Mouse (Mus musculus) stomach, postnatal 0 days (tissue): Measurements from ENCODE around the gene Icmt. TPM values are rescaled to one million over a fixed set of nuclear protein-coding genes. Genes with fewer than 3 reads are reported as not detected.
A peak's percentile ranks its signal among the peaks of the same experiment; 100 is the strongest.

Experiments used
- ATAC-seq: fragments of 200-750 bp; cut with Nextera tagmentation; 2 replicates; pipeline ENCODE4 v1.8.0; 2017; ENCODE audit not compliant: low FRiP score, low TSS enrichment
- DNase-seq: peaks from one replicate; pipeline ENCODE4 v3.0.0-alpha.2; 2016; ENCODE audit warnings: low spot score
- H3K27ac ChIP-seq: fragments of 300-500 bp; sonication (generic); replicated peaks from 2 replicates; pipeline ENCODE4 v1.5.1; 2014; ENCODE audit warnings: mild to moderate bottlenecking, control low read depth
- H3K27me3 ChIP-seq: fragments of 300-500 bp; sonication (generic); 2 replicates; pipeline ENCODE4 v1.6.1; 2014; ENCODE audit warnings: low read length; ENCODE audit not compliant: control insufficient read depth, insufficient read depth
- H3K36me3 ChIP-seq: fragments of 300-500 bp; sonication (generic); 2 replicates; pipeline ENCODE4 v1.6.1; 2014; ENCODE audit warnings: low read length, mixed read lengths; ENCODE audit not compliant: control insufficient read depth, insufficient read depth
- H3K4me1 ChIP-seq: fragments of 300-500 bp; sonication (generic); replicated peaks from 2 replicates; pipeline ENCODE4 v1.6.1; 2014; ENCODE audit warnings: antibody characterized with exemption; ENCODE audit not compliant: control insufficient read depth, insufficient read depth
- H3K4me2 ChIP-seq: fragments of 300-500 bp; sonication (generic); replicated peaks from 2 replicates; pipeline ENCODE4 v1.6.1; 2014; ENCODE audit warnings: low read depth, mild to moderate bottlenecking, control low read depth, moderate library complexity
- H3K4me3 ChIP-seq: fragments of 300-500 bp; sonication (generic); 2 replicates; pipeline ENCODE4 v1.5.1; 2014; ENCODE audit warnings: low read depth, low read length, control low read depth
- H3K9ac ChIP-seq: fragments of 300-500 bp; sonication (generic); 2 replicates; pipeline ENCODE4 v1.6.1; 2014; ENCODE audit warnings: mild to moderate bottlenecking, low read length, control low read depth, mixed read lengths
- H3K9me3 ChIP-seq: fragments of 300-500 bp; sonication (generic); 2 replicates; pipeline ENCODE4 v1.6.1; 2016; ENCODE audit warnings: low read length; ENCODE audit not compliant: control insufficient read depth
- CTCF ChIP-seq: IDR thresholded peaks from 2 replicates; pipeline ENCODE4 v1.5.1; 2016; ENCODE audit warnings: antibody characterized with exemption, low read depth, mild to moderate bottlenecking, moderate library complexity
- EP300 ChIP-seq: optimal IDR thresholded peaks from 2 replicates; pipeline ENCODE3; 2016; ENCODE audit warnings: antibody characterized with exemption
- WGBS: fragments of 180-500 bp; shearing (Covaris S2); extraction: QIAGEN DNeasy Blood & Tissue Kit; methylation state at CpG from one replicate; pipeline ENCODE4 v1.1.7; 2014; 5-methylcytosine and 5-hydroxymethylcytosine counted together
- polyA plus RNA-seq: library from polyadenylated mRNA; unstranded; fragments of >200 nt; fragmentation: Nextera tagmentation; extraction: Ambion mirVana; gene quantifications from 2 replicates; pipeline ENCODE4 v1.2.1, GENCODE M21; 2015

Gene Icmt
- polyA plus RNA-seq, 1 experiment from 2014 or later: 10.2 TPM

DNA sequence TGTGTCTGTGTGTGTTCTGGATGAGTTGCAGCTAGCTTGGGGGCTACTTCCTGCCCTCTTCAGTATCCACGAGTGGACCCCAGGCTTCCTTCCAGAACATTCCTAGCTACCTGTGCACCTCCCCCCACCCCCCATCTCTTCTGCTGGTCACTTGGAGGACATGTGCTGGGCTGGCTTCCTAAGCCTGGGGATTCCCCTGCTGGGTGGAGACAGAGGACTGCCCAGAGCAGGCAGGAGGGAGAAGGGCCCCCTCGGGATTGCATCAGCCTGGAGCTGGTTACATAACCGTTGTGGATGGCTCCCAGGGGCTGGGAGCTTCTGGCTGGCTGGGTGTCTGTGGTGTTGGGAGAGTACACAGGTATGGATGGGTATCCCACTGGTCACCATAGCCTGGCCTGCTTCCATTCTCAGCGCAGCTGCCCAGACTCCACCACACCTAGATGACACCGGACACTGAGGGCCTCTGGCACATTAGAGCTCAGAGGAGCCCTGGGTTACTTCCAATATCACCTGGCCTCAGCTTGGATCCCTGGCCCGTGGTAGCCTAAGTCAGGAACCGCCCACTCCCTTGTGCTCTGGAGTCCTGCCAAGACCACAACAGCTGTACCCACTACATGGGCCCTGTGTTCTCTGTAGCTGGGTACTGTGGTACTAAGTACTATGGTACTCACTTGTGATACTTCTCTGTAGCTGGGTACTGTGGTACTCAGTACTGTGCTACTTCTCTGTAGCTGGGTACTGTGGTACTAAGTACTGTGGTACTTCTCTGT is 48.3 kb downstream of the Icmt start:
- ATAC-seq: peak; percentile 45; the same call in 1 of the 2 replicates

DNA sequence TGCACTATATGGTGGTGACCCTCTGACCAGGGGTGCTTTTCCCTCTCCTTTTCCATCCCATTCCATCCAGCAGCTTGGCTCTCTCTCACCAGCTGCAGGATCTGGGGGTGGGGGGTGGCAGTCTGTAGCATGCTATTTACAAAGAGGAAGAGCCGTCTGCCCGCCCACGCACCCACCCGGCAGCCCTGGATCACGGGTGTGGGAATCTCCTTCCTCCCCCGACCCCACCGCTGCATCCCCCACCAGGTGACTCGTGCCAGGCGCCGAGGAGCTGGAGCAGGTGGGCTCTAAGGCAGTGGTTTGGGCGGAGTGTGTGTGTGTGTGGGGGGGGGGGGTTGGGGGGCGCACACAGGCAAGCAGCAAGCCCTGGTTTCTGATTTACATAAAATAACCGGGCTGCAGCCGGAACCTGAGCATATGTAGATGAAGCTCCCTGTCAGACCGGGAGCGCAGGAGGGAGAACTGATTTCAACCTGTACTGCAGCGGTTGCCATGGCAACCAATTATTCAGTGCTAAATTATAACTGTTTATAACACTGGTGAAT is 52.9 kb downstream of the Icmt start:
- no peak for DNase-seq
- no peak overlapping the region for H3K4me2 ChIP-seq
- no peaks in the 10 kb centered on the region for H3K27me3 ChIP-seq
- H3K9ac ChIP-seq: no peak overlapping the region
- H3K36me3 ChIP-seq: no peaks in the 10 kb centered on the region
- no peak overlapping the region for H3K4me3 ChIP-seq
- 5% methylated on average over 17 of the region's 17 CpGs for WGBS
- no peak for TF ChIP-seq CTCF
- TF ChIP-seq EP300: no peak
- H3K9me3 ChIP-seq: no peaks in the 10 kb centered on the region
- no peaks in the 10 kb centered on the region for H3K4me1 ChIP-seq
- H3K27ac ChIP-seq: no peak overlapping the region
- ATAC-seq: no peak

More for the DNA sequence above, 48.3 kb downstream of the Icmt start:
- no peaks in the 10 kb centered on the region for H3K4me1 ChIP-seq
- TF ChIP-seq CTCF (no peak), EP300 (no peak)
- no peaks in the 10 kb centered on the region for H3K27me3 ChIP-seq
- no peaks in the 10 kb centered on the region for H3K36me3 ChIP-seq
- no peak overlapping the region for H3K27ac ChIP-seq
- H3K9me3 ChIP-seq: no peaks in the 10 kb centered on the region
- peak; percentile 35 for DNase-seq
- WGBS: 41% methylated on average over 7 of the region's 7 CpGs
- H3K9ac ChIP-seq: no peak overlapping the region
- H3K4me2 ChIP-seq: no peak overlapping the region
- no peak overlapping the region for H3K4me3 ChIP-seq

DNA sequence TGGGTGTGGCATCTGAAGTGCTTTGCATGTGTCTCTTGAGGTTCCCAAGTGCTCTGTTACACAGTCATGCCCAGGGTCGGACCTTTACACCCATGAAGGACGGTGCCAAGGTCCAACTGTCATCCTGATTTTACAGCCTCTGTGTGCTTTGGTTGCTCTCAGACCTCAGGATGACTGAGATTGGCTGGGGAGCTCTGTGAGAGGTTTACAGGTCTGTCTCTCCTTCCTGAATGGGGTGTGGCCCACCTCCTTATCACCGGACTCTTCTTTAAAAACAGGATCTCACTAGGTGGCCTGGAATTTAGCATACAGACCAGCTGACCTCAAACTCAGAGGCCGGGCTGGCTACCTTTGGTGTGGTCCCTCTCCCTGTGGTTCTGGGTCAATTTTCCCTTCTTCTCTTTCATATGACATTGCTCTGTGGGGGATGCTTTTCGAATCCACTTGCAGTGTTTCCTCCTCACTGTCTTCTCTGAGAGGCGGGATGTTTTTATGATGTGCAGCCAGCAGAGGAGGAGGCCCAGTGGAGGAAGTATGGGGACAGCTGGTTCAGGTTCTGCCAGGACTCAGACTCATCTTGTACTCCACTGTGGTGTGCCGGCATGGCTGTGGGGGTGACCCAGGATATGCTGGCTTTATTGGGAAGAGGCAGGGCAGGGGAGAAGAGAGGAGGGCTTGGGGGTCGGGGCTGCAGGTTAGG is 53.8 kb downstream of the Icmt start:
- H3K9me3 ChIP-seq: no peaks in the 10 kb centered on the region
- TF ChIP-seq CTCF: no peak
- TF ChIP-seq EP300: no peak
- H3K27ac ChIP-seq: no peak overlapping the region
- H3K9ac ChIP-seq: no peak overlapping the region
- no peak for DNase-seq
- H3K4me2 ChIP-seq: no peak overlapping the region
- ATAC-seq: no peak
- H3K27me3 ChIP-seq: no peaks in the 10 kb centered on the region
- H3K4me3 ChIP-seq: no peak overlapping the region
- no peaks in the 10 kb centered on the region for H3K4me1 ChIP-seq
- 27% methylated on average over 8 of the region's 8 CpGs for WGBS
- H3K36me3 ChIP-seq: no peaks in the 10 kb centered on the region

DNA sequence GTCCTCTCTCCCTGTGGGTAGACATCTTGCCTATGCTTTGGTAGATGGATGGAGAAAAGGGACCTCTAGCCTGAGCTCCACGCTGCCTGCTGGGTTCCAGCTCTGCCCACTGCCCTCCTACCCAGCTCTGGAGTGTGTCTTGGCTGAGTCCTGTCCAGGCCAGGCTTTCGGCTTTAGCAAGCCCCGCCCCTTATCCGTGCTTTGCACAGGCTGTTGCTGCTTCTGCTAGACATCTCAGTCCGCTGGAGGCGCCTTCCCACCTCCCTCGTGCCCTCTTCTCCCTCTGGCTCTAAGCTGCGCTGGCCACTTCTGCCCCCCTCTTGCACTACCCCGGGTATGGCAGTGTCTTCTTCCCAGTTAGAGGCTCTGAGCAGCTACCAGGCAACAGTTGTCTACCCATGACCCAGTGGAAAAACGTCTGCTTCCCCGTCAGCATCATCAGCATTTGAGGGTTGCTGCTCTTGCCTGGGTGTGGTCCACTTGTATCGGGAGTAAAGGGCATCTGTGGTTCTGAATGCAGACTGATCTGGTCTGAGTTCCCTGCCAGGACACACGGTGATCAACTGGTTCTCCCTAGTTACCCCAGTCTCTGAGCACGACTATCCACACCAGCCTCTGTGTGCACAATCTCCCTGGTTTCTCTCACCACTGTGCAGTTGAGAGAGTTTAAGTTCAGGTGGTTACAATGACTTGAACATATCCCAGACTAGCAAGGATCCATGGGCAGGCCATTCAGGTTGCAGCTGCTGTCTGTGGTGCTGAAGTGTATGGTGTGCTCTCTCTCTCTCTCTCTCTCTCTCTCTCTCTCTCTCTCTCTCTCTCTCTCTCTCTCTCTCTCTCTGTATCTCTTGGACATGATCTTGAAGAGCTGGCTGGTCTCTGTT is 54.6 kb downstream of the Icmt start:
- DNase-seq (peak; percentile 31), ATAC-seq (0 out of 2 replicates have a peak, but pooled peaks have one; percentile 33)
- Histone ChIP-seq H3K27ac (no peak overlapping the region), H3K9ac (no peak overlapping the region), H3K4me1 (no peaks in the 10 kb centered on the region), H3K36me3 (no peaks in the 10 kb centered on the region), H3K4me2 (no peak overlapping the region), H3K9me3 (no peaks in the 10 kb centered on the region), H3K27me3 (no peaks in the 10 kb centered on the region), H3K4me3 (no peak overlapping the region)
- WGBS: 13% methylated on average over 11 of the region's 14 CpGs
- TF ChIP-seq CTCF (no peak), EP300 (no peak)

DNA sequence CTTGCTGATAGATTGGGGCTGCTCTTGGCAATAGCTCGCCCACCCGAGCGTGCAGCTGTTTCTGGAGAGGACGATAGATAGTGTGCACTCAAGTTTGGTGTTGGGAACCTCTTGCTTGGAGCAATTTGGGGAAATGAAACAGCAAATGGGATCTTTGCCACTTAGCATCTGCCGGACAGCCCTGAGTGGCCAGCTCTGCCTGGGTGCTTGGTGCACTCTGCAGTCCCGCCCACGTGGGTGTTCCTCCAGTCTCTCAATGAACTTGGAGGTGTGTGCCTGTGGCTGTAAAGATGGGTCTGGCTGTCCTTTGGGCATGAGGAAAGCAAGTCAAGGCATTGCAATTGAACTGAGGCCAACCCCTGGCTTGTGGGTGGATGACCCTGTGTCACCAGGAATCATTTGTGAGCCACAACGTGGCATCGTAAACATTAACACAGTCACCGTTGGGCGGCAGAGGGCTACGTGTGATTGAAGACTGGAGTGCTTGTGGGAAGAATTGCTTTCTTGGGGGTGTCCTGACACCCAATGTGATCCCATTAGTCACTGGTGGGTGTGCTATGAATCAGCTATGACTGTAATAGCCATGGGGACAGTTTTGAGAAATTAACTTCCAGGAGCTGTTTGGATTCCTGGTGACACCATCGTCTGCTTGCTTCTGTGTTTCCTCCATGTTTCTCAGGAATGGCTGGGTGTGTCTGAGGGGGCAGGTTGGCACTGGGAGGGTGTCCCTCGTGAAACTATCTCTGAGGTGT is 57.0 kb downstream of the Icmt start:
- H3K9me3 ChIP-seq: no peaks in the 10 kb centered on the region
- H3K4me1 ChIP-seq: no peaks in the 10 kb centered on the region
- no peaks in the 10 kb centered on the region for H3K27me3 ChIP-seq
- no peak overlapping the region for H3K9ac ChIP-seq
- 68% methylated on average over 14 of the region's 14 CpGs for WGBS
- TF ChIP-seq CTCF (no peak), EP300 (no peak)
- DNase-seq: no peak
- no peak for ATAC-seq
- no peaks in the 10 kb centered on the region for H3K36me3 ChIP-seq
- H3K27ac ChIP-seq: no peak overlapping the region
- no peak overlapping the region for H3K4me2 ChIP-seq
- H3K4me3 ChIP-seq: no peak overlapping the region
